Mouse (Mus musculus) inflammation-experienced regulatory T-cells, adult 16 weeks (primary cell): ENCODE measurements around the gene Krt35. TPM values are rescaled to one million over a fixed set of nuclear protein-coding genes. Genes with fewer than 3 reads are reported as not detected.

Source experiments
- polyA plus RNA-seq: library from polyadenylated mRNA; unstranded; fragments of 100-300 nt; shearing (Covaris generic); gene quantifications from one replicate; pipeline ENCODE4 v1.2.1, GENCODE M21; 2017

Gene Krt35
- polyA plus RNA-seq: not detected

DNA sequence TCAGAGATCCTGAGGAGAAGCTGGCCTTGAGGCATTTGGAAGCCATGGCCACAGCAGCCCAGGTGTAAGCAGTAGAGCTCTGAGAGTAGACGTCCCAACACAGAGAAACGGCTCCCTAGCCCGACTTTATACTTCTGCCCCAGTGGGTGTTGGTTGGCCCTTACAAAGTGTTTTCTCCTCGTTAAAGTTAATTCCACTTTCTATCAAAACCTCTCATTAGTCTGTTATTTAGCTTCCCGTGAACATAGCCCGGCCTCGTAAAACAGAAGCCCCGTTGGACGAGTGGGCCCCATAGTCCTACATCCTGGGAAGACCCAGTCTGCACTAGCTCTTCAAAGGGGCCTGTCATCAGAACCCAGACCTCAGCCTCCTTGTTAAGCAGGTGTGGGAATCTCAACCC, at the start of gene Krt35:
Gene Krt35, minus strand, starts transcription at position 101 of the 400 bp plus-strand sequence.

GRCm38 (mm10) chr11:100135731-100136130, 39.7 kb upstream of the Krt35 start, which contains the start of gene Krt15:
Gene Krt15 (minus strand): TSS chr11:100135928.

GRCm38 (mm10) chr11:100121466-100121865, 25.4 kb upstream of the Krt35 start, which contains the start of gene Krt13:
Gene Krt13 (minus strand): TSS chr11:100121566.

GRCm38 (mm10) chr11:100105576-100106122, 9.6 kb upstream of the Krt35 start, which contains the start of gene Krt36:
Gene Krt36 (minus strand): TSS chr11:100105626.

DNA sequence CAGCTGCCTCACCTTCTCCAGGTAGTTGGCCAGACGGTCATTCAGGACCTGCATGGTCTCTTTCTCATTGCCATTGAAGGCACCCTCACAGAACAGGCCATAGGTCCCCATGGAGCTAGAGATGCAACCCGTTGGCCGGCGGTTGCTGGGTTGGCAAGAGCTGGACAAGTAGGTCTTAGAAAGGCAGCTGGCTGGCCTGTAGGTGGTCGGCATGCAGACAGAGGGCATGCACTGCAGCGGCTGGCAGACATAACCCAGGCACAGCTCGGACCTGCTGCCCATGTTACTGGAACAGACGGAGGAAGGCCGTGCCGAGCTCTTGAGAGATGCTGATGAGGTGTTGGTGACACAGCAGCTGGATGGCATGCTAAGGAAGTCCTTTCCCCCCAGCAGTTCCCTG, 8.2 kb downstream of the Krt35 start, which contains the start of gene Krt32:
Gene Krt32, minus strand, starts transcription at position 366 of the 400 bp plus-strand sequence.

DNA sequence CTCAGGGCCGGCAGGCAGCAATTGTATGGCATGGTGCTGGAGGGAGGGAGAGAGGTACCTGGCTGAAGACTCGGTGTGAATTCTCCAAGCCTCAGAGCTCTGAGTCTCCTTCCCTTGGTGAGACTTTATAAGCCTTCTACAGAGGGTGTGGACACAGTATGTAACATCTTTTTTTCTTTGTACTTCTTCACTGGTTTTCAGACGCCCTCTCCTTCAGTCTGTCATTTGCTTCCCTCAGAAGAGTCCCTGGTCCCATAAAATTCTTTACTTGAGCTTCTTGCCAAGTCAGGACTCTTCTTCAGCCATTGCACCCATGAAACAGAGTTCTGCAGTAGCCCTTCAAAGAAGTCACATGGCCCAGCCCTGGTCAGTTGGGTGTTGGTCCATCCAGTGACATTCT, 45.6 kb downstream of the Krt35 start, which contains the start of gene Krt31:
Gene Krt31, minus strand, starts transcription at position 101 of the 400 bp plus-strand sequence.

Other genes starting within 250 kb of the Krt35 start
- not detected for gene Krtap4-16, start 244.6 kb downstream of the Krt35 start, polyA plus RNA-seq
- not detected for gene Gm11568, start 238.3 kb downstream of the Krt35 start, polyA plus RNA-seq
- not detected for gene Gm11559, start 231.8 kb downstream of the Krt35 start, polyA plus RNA-seq
- gene Krtap9-1, start 222.9 kb downstream of the Krt35 start, polyA plus RNA-seq: not detected
- not detected for gene Gm11567, start 217.1 kb downstream of the Krt35 start, polyA plus RNA-seq
- not detected for gene Krtap31-1, start 188.3 kb downstream of the Krt35 start, polyA plus RNA-seq
- gene Gm11565, start 181.5 kb downstream of the Krt35 start, polyA plus RNA-seq: not detected
- not detected for gene Krtap31-2, start 159.9 kb downstream of the Krt35 start, polyA plus RNA-seq
- not detected for gene Krtap9-5, start 147.8 kb downstream of the Krt35 start, polyA plus RNA-seq
- not detected for gene Krtap29-1, start 117.2 kb downstream of the Krt35 start, polyA plus RNA-seq
- not detected for gene Krtap16-1, start 109.6 kb downstream of the Krt35 start, polyA plus RNA-seq
- not detected for gene Krtap17-1, start 102.2 kb downstream of the Krt35 start, polyA plus RNA-seq
- gene Krt33a, start 80.0 kb downstream of the Krt35 start, polyA plus RNA-seq: not detected
- gene Krt33b, start 66.4 kb downstream of the Krt35 start, polyA plus RNA-seq: not detected
- gene Krt34, start 54.7 kb downstream of the Krt35 start, polyA plus RNA-seq: not detected
- not detected for gene Krt31, start 45.7 kb downstream of the Krt35 start, polyA plus RNA-seq
- gene Krt32, start 8.0 kb downstream of the Krt35 start, polyA plus RNA-seq: not detected
- not detected for gene Krt36, start 9.4 kb upstream of the Krt35 start, polyA plus RNA-seq
- not detected for gene Krt13, start 25.3 kb upstream of the Krt35 start, polyA plus RNA-seq
- not detected for gene Krt15, start 39.7 kb upstream of the Krt35 start, polyA plus RNA-seq
- not detected for gene Krt19, start 52.4 kb upstream of the Krt35 start, polyA plus RNA-seq
- not detected for gene Krt9, start 97.0 kb upstream of the Krt35 start, polyA plus RNA-seq
- not detected for gene Krt14, start 111.3 kb upstream of the Krt35 start, polyA plus RNA-seq
- gene Krt16, start 152.7 kb upstream of the Krt35 start, polyA plus RNA-seq: not detected
- gene Krt17, start 164.8 kb upstream of the Krt35 start, polyA plus RNA-seq: 3.5 TPM
- gene Krt42, start 173.6 kb upstream of the Krt35 start, polyA plus RNA-seq: not detected
- gene Eif1, start 223.6 kb upstream of the Krt35 start, polyA plus RNA-seq: 2,843 TPM
- not detected for gene Gast, start 238.2 kb upstream of the Krt35 start, polyA plus RNA-seq